Mouse (Mus musculus) forebrain, embryonic 10.5 days (tissue): ENCODE results near the gene Mb21d2. TPM values are rescaled to one million over a fixed set of nuclear protein-coding genes. Genes with fewer than 3 reads are reported as not detected.

Experiments
- DNase-seq: peaks from one replicate; pipeline ENCODE4 v3.0.0-alpha.2; 2017; ENCODE audit warnings: low spot score; ENCODE audit errors: extremely low spot score
- H3K27ac ChIP-seq: fragments of 300-500 bp; sonication (generic); 2 replicates; pipeline ENCODE4 v1.5.1; 2016; ENCODE audit warnings: mild to moderate bottlenecking
- H3K27me3 ChIP-seq: fragments of 300-500 bp; sonication (generic); 2 replicates; pipeline ENCODE4 v1.6.1; 2016; ENCODE audit warnings: mild to moderate bottlenecking; ENCODE audit not compliant: poor library complexity, severe bottlenecking
- H3K36me3 ChIP-seq: fragments of 300-500 bp; sonication (generic); replicated peaks from 2 replicates; pipeline ENCODE4 v1.6.1; 2016; ENCODE audit warnings: mild to moderate bottlenecking, moderate library complexity
- H3K4me1 ChIP-seq: fragments of 300-500 bp; sonication (generic); 2 replicates; pipeline ENCODE4 v1.6.1; 2016
- H3K4me3 ChIP-seq: fragments of 300-500 bp; sonication (generic); 2 replicates; pipeline ENCODE4 v1.5.1; 2016; ENCODE audit warnings: mild to moderate bottlenecking, moderate library complexity
- H3K9me3 ChIP-seq: fragments of 300-500 bp; sonication (generic); 2 replicates; pipeline ENCODE4 v1.6.1; 2016; ENCODE audit warnings: mild to moderate bottlenecking, moderate library complexity
- WGBS: fragments of 180-500 bp; shearing (Covaris S2); methylation state at CpG from one replicate; pipeline ENCODE4 v1.1.7; 2016; 5-methylcytosine and 5-hydroxymethylcytosine counted together
- polyA plus RNA-seq: library from polyadenylated mRNA; unstranded; fragments of >200 nt; fragmentation: Nextera tagmentation; extraction: Ambion mirVana; gene quantifications from 2 replicates; pipeline ENCODE4 v1.2.1, GENCODE M21; 2016

Gene Mb21d2
- polyA plus RNA-seq, 1 experiment from 2014 or later, result 4.5 TPM

DNA sequence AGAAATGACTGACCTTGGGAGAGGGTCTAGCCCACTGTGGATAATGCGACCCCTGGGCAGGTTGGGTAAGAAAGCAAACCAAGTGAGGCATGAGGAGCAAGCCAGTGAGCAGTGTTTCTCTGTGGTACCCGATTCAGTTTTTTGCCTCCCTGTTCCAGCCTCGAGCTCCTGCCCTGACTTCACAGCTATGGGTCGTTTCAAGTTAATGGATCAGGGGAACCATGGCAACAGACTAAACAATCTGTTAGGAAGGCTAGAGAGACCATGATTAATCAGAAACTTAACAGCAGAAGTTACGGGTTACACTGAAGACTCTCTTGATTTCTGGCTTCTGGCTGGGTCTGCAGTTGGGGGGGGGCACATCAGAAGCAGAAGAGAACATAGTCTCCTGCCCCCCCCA is 36.2 kb downstream of the Mb21d2 start:
- Histone ChIP-seq H3K36me3 (peaks cover 22% of the 10 kb centered on the region), H3K4me3 (no peak overlapping the region), H3K4me1 (peaks cover 21% of the 10 kb centered on the region), H3K9me3 (peaks cover 19% of the 10 kb centered on the region), H3K27ac (no peak overlapping the region), H3K27me3 (no peaks in the 10 kb centered on the region)
- WGBS, result 44% methylated on average over 5 of the region's 5 CpGs
- no peak for DNase-seq

DNA sequence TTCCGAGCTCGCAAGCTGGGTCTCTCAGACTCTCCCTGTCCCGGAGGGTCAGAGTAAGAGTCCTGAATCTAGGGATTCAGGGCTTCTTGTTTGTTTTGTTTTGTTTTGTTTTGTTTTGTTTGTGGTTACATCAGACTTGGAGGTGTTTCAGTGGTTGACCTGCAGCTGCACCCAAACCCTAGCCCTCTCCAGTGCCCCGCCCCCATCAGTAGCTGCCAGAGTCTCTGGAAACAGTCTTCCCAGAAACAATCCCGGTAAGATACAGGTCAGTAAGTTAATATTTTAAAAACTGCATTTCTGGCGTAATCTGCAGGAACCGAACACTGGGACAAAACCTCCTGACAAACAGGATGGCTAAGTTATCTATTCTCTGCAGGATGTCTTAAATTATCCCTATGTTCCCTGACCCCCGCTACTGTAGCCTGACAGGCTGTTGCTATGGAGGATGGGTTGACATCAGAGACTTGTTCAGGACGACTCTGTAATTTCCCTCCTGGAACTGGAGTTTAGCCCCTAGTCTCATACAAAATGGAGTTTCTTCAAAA is 43.2 kb downstream of the Mb21d2 start:
- Histone ChIP-seq H3K27ac (no peak overlapping the region), H3K36me3 (peaks cover 18% of the 10 kb centered on the region), H3K4me3 (no peak overlapping the region), H3K9me3 (peaks cover 19% of the 10 kb centered on the region), H3K27me3 (no peaks in the 10 kb centered on the region), H3K4me1 (peaks cover 38% of the 10 kb centered on the region)
- WGBS, result 75% methylated on average over 9 of the region's 9 CpGs
- no peak for DNase-seq

- Histone ChIP-seq H3K27me3 (no peaks in the 10 kb centered on the region), H3K9me3 (peaks cover 19% of the 10 kb centered on the region), H3K27ac (0 out of 2 replicates have a peak overlapping the region, but pooled peaks have one; percentile 20), H3K4me3 (no peak overlapping the region), H3K4me1 (peaks cover 46% of the 10 kb centered on the region), H3K36me3 (peaks cover 18% of the 10 kb centered on the region)
- DNase-seq, result no peak
- 87% methylated on average over 8 of the region's 8 CpGs for WGBS
Observed at GRCm38 (mm10) chr16:28885474-28885873, 44.0 kb downstream of the Mb21d2 start.

DNA sequence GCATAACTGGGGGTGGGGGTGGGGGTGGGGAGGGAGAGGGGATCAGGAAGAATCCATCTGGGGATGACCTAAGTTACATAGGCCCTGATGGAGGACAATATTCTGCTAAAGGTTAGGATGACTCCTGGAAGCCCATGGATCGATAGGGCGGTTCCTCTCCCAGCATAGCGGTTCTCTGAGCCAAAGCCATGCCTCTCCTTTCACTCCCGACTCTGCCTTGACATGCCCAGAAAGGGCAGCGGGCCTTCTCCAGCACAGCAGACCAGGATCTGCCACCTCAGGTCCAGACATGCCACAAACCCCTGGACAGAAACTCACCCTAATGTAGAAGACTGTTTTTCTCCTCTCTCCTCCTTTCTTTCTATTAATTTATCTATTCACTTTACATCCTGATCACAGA is 44.8 kb downstream of the Mb21d2 start:
- Histone ChIP-seq H3K27ac (no peak overlapping the region), H3K9me3 (peaks cover 12% of the 10 kb centered on the region; the same call in 1 of the 2 replicates), H3K4me3 (no peak overlapping the region), H3K27me3 (no peaks in the 10 kb centered on the region), H3K36me3 (peaks cover 13% of the 10 kb centered on the region), H3K4me1 (peaks cover 50% of the 10 kb centered on the region)
- no peak for DNase-seq
- WGBS, result 85% methylated on average over 5 of the region's 5 CpGs

DNA sequence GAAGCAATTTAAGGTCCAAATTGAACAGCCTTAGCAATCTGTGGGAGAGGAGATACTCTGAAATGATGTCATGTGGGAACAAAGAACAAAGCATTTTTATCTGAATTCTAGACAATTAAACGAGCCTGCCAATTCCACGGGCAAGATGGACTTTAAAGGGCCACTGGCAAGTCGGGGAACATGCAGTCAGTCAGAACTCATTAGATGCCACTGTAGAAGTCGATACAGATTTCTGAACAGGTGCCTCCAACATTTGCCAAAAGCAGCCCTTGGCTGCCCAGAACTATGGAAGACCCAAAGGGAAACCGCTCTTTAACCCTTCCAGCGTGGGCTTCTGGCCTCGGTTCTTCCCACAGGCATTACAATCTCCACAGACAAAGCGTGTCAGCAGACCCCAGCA is 45.8 kb downstream of the Mb21d2 start:
- Histone ChIP-seq H3K4me3 (no peak overlapping the region), H3K27ac (no peak overlapping the region), H3K27me3 (no peaks in the 10 kb centered on the region), H3K9me3 (peaks cover 3% of the 10 kb centered on the region; the same call in 1 of the 2 replicates), H3K36me3 (peaks cover 3% of the 10 kb centered on the region), H3K4me1 (peaks cover 50% of the 10 kb centered on the region)
- WGBS, result 85% methylated on average over 8 of the region's 8 CpGs
- no peak for DNase-seq

DNA sequence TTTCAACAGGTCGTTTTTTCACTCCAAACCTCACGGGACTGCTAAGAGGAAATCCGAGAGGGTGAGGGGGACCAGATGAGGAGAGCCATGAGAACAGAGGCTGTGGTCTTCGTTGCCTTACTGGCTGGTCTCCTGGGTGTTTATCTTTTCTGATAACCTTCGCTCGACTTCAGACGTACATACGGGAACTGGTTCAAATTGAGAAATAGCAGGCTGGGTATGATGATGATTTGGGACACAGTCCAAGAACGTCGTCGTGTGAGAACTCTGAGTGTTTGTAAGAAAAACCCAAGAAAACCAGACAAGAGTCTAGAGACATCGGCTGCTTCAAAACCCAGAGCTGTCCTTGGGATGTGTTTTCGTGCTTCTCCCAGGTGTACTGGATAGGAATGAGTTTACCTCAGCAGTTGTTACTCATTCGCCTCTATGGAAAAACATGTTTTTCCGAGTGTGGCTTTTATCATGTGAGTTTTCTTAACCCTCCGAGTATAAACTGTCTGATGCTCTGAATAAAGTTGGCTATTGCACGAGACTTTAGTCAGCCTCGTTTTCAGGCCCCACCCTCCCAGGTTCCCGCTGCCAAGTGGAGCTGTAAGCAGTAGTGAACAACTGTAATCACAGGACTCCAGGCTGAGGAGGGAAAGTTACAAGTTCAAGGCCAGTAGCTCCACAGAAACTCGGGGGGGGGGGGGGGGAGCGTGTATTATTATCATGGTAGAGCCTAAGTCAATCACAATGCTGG is 46.6 kb downstream of the Mb21d2 start:
- Histone ChIP-seq H3K4me1 (peaks cover 50% of the 10 kb centered on the region), H3K27ac (no peak overlapping the region), H3K36me3 (no peaks in the 10 kb centered on the region), H3K27me3 (no peaks in the 10 kb centered on the region), H3K9me3 (no peaks in the 10 kb centered on the region), H3K4me3 (no peak overlapping the region)
- DNase-seq, result no peak
- 89% methylated on average over 21 of the region's 21 CpGs for WGBS

- H3K27me3 ChIP-seq, result no peaks in the 10 kb centered on the region
- no peaks in the 10 kb centered on the region for H3K9me3 ChIP-seq
- H3K36me3 ChIP-seq, result no peaks in the 10 kb centered on the region
- DNase-seq, result no peak
- no peak overlapping the region for H3K4me3 ChIP-seq
- 83% methylated on average over 8 of the region's 8 CpGs for WGBS
- peaks cover 49% of the 10 kb centered on the region for H3K4me1 ChIP-seq
- H3K27ac ChIP-seq, result no peak overlapping the region
Observed at GRCm38 (mm10) chr16:28881787-28882186, 47.7 kb downstream of the Mb21d2 start.

DNA sequence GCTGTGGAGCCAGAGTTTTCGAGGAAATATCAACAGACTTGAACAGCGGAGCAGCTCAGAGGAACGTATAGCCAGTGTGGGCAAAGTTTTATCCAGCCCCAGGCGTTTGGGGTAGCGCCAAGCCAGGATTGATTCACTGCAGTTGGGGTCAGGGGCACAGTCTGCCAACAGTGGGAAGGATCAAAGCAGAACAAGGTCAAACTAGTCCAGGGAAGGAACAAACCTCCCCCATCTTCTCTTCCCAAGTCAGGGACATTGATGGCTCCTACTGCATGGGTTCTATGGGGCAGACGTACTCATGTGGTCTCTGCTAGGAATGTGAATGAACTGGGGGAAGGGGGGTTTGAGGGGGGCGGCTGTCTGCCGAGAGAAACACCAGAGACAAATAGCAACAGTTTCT is 48.7 kb downstream of the Mb21d2 start:
- Histone ChIP-seq H3K4me3 (no peak overlapping the region), H3K27me3 (no peaks in the 10 kb centered on the region), H3K27ac (no peak overlapping the region), H3K4me1 (peaks cover 39% of the 10 kb centered on the region), H3K9me3 (no peaks in the 10 kb centered on the region), H3K36me3 (no peaks in the 10 kb centered on the region)
- DNase-seq, result no peak
- WGBS, result 60% methylated on average over 8 of the region's 8 CpGs

DNA sequence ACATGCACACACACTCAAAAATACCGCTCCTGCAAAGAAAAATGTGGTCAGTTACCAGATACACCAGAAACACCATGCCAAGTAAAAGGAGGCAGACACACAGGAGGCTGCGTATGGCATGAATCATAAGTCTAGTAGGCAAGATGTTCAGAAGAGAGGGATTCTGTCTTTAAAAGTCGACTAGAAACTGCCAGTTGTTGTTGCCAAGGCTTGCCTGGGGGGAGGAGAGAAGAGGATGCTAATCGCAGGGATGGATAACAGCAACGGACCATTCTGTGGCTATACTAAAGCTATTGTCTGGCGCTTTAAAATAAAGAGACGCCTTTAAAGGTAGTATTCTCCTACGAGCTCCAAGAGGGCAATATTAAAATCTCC is 49.2 kb downstream of the Mb21d2 start:
- H3K27ac ChIP-seq, result no peak overlapping the region
- 88% methylated on average over 8 of the region's 8 CpGs for WGBS
- peaks cover 35% of the 10 kb centered on the region for H3K4me1 ChIP-seq
- H3K27me3 ChIP-seq, result no peaks in the 10 kb centered on the region
- H3K4me3 ChIP-seq, result no peak overlapping the region
- DNase-seq, result no peak
- no peaks in the 10 kb centered on the region for H3K36me3 ChIP-seq
- no peaks in the 10 kb centered on the region for H3K9me3 ChIP-seq

DNA sequence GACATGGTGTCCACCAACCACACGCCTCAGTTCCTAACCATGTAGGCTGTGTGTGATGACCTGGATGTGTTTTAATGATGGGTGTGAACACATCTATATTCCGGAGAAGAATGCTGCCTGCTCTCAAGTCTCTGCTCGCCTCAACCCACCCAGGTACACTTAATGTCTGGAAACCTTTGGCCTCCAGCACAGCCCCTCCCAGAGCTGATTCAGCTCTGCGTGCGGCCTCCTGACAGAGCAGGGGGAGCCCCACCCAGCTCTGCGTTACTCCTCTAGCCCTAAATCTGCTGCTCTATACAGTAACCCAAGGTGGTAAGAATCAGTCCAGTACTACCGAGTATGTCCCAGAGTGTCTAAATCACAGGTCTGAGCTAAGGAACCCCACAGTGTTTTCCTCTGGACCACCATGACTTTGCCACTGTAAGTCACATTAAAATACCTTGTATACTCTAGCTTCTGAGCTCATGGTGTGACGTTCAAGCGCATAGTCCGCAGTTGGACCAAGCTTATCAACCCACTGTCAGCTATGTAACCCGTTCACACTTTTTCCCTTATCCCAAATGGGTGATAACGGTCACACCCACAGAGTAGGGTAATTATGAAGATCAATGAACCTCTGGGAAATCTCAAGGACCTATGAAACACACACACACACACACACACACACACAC is 49.7 kb downstream of the Mb21d2 start:
- Histone ChIP-seq H3K27me3 (no peaks in the 10 kb centered on the region), H3K27ac (no peak overlapping the region), H3K4me1 (peaks cover 35% of the 10 kb centered on the region), H3K4me3 (no peak overlapping the region), H3K9me3 (no peaks in the 10 kb centered on the region), H3K36me3 (no peaks in the 10 kb centered on the region)
- no peak for DNase-seq
- WGBS, result 91% methylated on average over 12 of the region's 12 CpGs

GRCm38 (mm10) chr16:28877162-28877662 is 52.3 kb downstream of the Mb21d2 start:
- Histone ChIP-seq H3K4me3 (no peak overlapping the region), H3K9me3 (no peaks in the 10 kb centered on the region), H3K36me3 (no peaks in the 10 kb centered on the region), H3K27me3 (no peaks in the 10 kb centered on the region), H3K27ac (no peak overlapping the region), H3K4me1 (peaks cover 24% of the 10 kb centered on the region)
- no peak for DNase-seq
- 82% methylated on average over 9 of the region's 9 CpGs for WGBS

GRCm38 (mm10) chr16:28873404-28873895 is 56.0 kb downstream of the Mb21d2 start:
- no peaks in the 10 kb centered on the region for H3K36me3 ChIP-seq
- 81% methylated on average over 8 of the region's 8 CpGs for WGBS
- DNase-seq, result no peak

DNA sequence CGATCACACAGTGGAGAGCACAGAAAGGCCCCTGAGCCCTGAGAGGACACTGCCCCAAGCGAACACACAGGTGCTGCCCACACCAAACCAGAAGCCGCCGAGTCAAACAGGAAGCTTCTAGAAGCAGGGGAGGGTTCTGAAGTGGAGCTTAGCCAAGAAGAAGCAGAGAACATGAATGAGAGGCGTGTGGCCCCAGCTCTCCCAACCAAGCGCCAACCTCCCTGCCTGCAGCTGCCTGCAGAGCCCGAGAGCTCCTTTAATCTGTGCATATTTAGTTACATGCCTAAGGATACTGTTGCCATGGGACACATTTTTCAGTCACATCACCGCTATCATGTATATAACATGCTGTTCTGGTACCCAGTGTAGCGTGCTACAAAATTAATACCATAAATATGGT is 58.6 kb downstream of the Mb21d2 start:
- Histone ChIP-seq H3K27me3 (no peaks in the 10 kb centered on the region; the same call in 1 of the 2 replicates), H3K36me3 (no peaks in the 10 kb centered on the region), H3K4me1 (peaks cover 50% of the 10 kb centered on the region), H3K27ac (no peak overlapping the region), H3K9me3 (no peaks in the 10 kb centered on the region), H3K4me3 (no peak overlapping the region)
- WGBS, result 81% methylated on average over 9 of the region's 9 CpGs
- DNase-seq, result no peak

More at GRCm38 (mm10) chr16:28873404-28873895, 56.0 kb downstream of the Mb21d2 start:
- no peaks in the 10 kb centered on the region for H3K9me3 ChIP-seq
- no peak overlapping the region for H3K27ac ChIP-seq
- no peak overlapping the region for H3K4me3 ChIP-seq
- no peaks in the 10 kb centered on the region for H3K27me3 ChIP-seq
- H3K4me1 ChIP-seq, result peaks cover 37% of the 10 kb centered on the region
